Mouse (Mus musculus) midbrain, embryonic 10.5 days (tissue): Measurements from ENCODE around the gene Asz1. TPM values are rescaled to one million over a fixed set of nuclear protein-coding genes. Genes with fewer than 3 reads are reported as not detected.

Source experiments
- DNase-seq: peaks from one replicate; pipeline ENCODE4 v3.0.0-alpha.2; 2017; ENCODE audit warnings: low spot score
- H3K27ac ChIP-seq: fragments of 300-500 bp; sonication (generic); replicated peaks from 2 replicates; pipeline ENCODE4 v1.5.1; 2016; ENCODE audit warnings: mild to moderate bottlenecking
- H3K27me3 ChIP-seq: fragments of 300-500 bp; sonication (generic); 2 replicates; pipeline ENCODE4 v1.6.1; 2016; ENCODE audit warnings: low read depth, mild to moderate bottlenecking; ENCODE audit not compliant: poor library complexity, severe bottlenecking
- H3K36me3 ChIP-seq: fragments of 300-500 bp; sonication (generic); 2 replicates; pipeline ENCODE4 v1.6.1; 2016; ENCODE audit warnings: mild to moderate bottlenecking, moderate library complexity
- H3K4me1 ChIP-seq: fragments of 300-500 bp; sonication (generic); 2 replicates; pipeline ENCODE4 v1.6.1; 2016
- H3K4me3 ChIP-seq: fragments of 300-500 bp; sonication (generic); 2 replicates; pipeline ENCODE4 v1.5.1; 2016; ENCODE audit warnings: mild to moderate bottlenecking, moderate library complexity
- H3K9me3 ChIP-seq: fragments of 300-500 bp; sonication (generic); replicated peaks from 2 replicates; pipeline ENCODE4 v1.6.1; 2016; ENCODE audit warnings: mild to moderate bottlenecking
- WGBS: fragments of 180-500 bp; shearing (Covaris S2); methylation state at CpG from one replicate; pipeline ENCODE4 v1.1.7; 2016; 5-methylcytosine and 5-hydroxymethylcytosine counted together
- polyA plus RNA-seq: library from polyadenylated mRNA; unstranded; fragments of >200 nt; fragmentation: Nextera tagmentation; extraction: Ambion mirVana; gene quantifications from 2 replicates; pipeline ENCODE4 v1.2.1, GENCODE M21; 2016

Gene Asz1
- polyA plus RNA-seq: not detected in 2 replicates

DNA sequence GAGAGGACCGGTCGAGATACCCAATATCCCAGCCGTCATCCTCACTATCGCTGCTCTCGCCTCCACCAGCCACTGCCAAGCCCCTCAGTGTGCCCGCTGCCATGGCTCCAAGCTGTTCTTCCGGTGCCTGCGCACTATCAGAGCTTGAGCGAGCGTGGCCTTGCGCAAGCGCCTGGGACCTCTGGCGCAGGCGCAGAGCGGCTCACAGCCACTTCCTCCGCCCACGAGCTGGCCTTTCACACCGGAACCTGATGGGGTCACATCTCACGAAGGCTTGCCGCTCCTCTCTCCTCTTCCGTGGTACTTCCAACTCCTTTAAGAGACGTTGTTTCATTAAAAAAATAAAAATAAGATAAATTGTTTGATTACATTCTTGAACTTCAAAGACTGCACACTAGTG is at the start of gene Asz1:
Gene Asz1, minus strand, starts transcription at position 128 of the 400 bp plus-strand sequence.
- DNase-seq: no peak
- H3K4me3 ChIP-seq: no peak within 1 kb of the TSS
- H3K4me1 ChIP-seq: no peaks in the 10 kb centered on the region
- 94% methylated on average over 22 of the region's 22 CpGs for WGBS
- no peak within 1 kb of the TSS for H3K27ac ChIP-seq
- no peaks in the 10 kb centered on the region for H3K36me3 ChIP-seq
- H3K27me3 ChIP-seq: no peaks in the 10 kb centered on the region
- H3K9me3 ChIP-seq: no peaks in the 10 kb centered on the region

DNA sequence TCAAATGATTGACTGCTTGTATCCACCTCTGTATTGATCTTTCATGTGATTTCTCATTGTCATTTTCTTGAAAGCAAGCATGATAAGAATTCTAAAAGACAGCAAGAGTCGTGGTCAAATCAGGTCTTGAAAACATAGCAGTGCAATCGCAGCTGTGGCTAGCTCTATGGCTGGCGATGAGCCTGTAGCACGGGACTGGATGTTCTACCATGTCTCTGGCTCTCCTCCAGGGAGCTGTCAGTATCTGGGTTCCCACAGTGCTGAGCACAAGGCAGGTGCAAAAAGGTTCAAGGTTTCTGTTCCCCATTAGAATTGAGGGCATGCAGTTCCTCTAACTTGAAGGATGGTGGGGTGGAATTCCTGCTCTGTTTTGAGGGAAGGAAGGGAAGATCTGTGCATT is 44.2 kb upstream of the Asz1 start:
- 84% methylated on average over 4 of the region's 4 CpGs for WGBS
- Histone ChIP-seq H3K36me3 (no peaks in the 10 kb centered on the region), H3K27me3 (no peaks in the 10 kb centered on the region)

DNA sequence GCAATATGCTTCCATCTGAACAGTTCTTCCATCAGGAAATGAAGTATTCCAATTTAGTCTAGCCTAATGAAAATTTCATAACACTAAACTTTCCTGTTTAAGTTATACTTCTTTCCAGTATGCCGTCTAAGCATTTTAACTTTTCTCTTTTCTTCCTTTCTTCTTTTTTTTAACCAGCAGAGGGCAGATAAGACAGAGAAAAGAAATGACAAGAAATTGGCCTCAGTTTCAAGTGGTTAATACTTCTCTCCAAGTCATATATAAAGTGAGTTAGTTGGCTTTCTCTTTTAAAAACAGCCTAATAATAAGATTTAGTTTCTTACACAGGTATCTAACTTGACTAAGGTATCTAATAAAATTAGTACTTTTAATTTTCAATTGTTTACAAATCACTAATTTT is 26.4 kb upstream of the Asz1 start:
- Histone ChIP-seq H3K27ac (no peak overlapping the region), H3K9me3 (no peaks in the 10 kb centered on the region), H3K27me3 (no peaks in the 10 kb centered on the region), H3K4me3 (no peak overlapping the region), H3K36me3 (no peaks in the 10 kb centered on the region), H3K4me1 (peaks cover 3% of the 10 kb centered on the region; the same call in 1 of the 2 replicates)
- no peak for DNase-seq
- WGBS: 58% methylated on average over 1 of the region's 1 CpGs

More for the DNA sequence above, 44.2 kb upstream of the Asz1 start:
- Histone ChIP-seq H3K9me3 (no peaks in the 10 kb centered on the region), H3K4me1 (no peaks in the 10 kb centered on the region), H3K4me3 (no peak overlapping the region), H3K27ac (no peak overlapping the region)
- DNase-seq: no peak

DNA sequence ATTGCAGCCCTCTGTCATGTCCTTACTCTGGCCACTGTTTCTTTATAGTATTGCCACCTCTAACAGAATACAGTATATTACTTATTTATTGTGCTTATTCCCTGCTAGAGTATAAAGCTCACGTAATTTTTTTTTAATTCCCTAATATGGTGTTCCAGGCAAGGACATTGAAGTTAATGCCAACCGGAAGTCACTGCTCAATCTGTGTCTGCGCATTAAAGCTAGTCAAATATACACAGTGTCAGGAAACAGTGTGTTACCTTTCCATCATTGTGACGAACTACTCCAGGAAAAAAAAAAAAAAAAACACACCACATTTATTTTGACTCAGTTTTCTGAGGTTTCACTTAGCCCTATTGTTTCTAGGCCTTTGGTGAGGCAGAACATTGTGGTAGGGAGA is 19.2 kb upstream of the Asz1 start:
- Histone ChIP-seq H3K4me1 (no peaks in the 10 kb centered on the region), H3K27ac (no peak overlapping the region), H3K36me3 (no peaks in the 10 kb centered on the region), H3K4me3 (no peak overlapping the region), H3K9me3 (no peaks in the 10 kb centered on the region), H3K27me3 (no peaks in the 10 kb centered on the region)
- DNase-seq: no peak
- 88% methylated on average over 4 of the region's 4 CpGs for WGBS

DNA sequence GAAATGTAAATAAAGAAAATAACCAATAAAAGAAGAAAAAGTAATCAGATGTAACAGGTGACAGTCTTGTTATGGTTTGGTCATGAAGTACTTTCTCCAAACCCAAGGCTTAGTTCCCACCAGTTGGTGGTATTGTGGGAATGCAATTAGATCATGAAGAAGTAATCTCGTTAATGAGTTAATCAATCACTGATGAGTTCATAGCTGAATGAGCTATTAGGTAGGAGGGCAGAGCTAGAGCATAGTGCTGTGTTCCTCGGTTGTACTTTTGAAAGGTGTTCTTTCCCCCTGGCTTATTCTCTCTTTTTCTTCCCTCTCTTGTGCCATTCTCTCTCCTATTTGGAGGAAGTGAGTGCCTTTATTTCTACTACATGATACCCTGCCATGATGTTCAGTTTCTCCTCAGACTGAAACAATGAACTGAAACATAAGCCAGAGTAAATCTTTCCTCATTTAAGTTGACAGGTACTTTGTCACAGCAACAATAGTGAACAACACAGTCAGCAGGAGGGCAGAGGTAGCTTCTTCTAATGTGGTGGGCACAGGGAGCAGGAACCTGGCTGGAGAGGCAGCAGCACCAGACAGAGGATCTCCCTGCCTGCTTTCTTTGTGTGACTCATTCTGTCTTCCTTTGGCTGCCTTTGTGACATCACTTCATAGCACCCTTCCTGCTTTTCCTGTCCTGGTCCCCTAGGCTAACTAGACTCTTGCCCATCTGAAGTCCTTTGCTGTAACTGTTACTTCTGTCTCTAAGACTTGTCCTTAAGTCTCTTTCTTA is 18.5 kb upstream of the Asz1 start:
- H3K9me3 ChIP-seq: no peaks in the 10 kb centered on the region
- 87% methylated on average over 2 of the region's 2 CpGs for WGBS
- H3K4me3 ChIP-seq: no peak overlapping the region
- no peaks in the 10 kb centered on the region for H3K4me1 ChIP-seq
- no peak for DNase-seq
- no peaks in the 10 kb centered on the region for H3K27me3 ChIP-seq
- H3K36me3 ChIP-seq: no peaks in the 10 kb centered on the region
- no peak overlapping the region for H3K27ac ChIP-seq

DNA sequence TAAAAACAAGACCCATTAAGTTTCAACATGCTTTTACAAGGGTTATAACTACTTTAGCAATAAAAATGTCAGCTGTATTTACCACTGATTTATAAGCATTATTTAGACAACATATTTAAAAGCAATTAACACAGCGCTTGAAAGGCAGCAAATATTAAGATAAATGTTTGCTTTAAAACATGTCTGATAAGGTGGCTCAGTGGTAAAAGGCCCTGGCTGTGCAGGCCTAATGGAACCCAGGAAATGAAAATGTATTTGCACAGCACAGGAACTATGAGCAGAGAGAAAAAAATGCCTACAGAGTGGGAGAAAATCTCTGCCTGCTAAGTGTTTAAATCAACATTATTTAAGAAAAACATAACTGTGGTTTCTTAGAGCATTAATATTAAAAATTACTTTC is 12.0 kb downstream of the Asz1 start:
- no peak overlapping the region for H3K27ac ChIP-seq

DNA sequence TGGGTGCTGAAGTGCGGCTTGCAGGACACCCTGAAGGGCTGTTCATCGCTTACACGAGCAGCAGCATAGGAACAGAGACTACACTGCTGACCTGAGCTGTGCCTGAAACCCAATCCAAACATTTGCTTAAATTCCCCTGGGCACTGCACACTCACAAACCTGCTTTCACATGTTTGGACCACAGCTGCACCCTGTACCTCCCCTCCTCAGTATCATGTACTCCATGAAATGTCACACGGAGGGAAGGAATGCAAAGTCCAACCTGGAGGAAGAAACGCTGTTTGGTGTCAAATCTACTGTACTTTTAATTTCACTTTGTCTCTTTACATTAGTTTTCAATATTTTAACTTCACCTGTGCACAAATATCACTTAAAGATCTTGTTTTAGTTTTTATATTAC is 19.8 kb downstream of the Asz1 start:
- 85% methylated on average over 5 of the region's 5 CpGs for WGBS
- H3K27me3 ChIP-seq: no peaks in the 10 kb centered on the region

More for the DNA sequence above, 12.0 kb downstream of the Asz1 start:
- Histone ChIP-seq H3K4me3 (no peak overlapping the region), H3K9me3 (no peaks in the 10 kb centered on the region), H3K27me3 (no peaks in the 10 kb centered on the region), H3K4me1 (no peaks in the 10 kb centered on the region), H3K36me3 (no peaks in the 10 kb centered on the region)
- WGBS: 94% methylated on average over 1 of the region's 1 CpGs
- no peak for DNase-seq

DNA sequence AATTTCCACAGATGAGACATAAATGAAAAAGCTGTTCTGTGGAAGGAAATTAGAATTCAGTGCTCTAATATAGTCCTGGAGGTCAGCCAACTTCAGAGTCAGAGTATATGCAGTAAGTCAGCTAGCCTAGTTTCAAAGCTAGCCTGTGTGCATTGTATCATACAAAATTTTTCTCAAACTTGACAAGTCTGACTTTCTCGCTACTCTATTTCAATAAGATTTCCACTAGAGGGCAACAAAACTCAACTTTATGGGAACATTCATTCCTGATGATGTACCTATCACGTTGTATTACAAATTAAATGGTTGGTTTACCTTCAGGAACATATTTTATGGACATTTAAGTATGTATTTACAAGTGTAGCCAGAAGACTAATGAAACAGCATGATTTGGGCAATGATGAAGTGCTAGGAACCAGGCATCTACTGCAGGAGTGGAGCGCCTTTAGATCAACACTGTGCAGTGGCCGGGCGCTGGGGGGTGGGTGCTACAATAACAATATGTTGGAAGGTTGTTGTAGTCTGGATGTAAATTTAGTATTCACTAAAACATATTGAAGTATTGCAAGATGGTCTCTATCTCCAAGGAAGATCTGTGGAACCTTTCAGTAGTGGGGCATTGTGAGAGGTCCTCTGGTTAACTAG is 21.6 kb downstream of the Asz1 start:
- no peaks in the 10 kb centered on the region for H3K36me3 ChIP-seq
- no peaks in the 10 kb centered on the region for H3K27me3 ChIP-seq
- H3K27ac ChIP-seq: no peak overlapping the region
- H3K9me3 ChIP-seq: no peaks in the 10 kb centered on the region
- WGBS: 67% methylated on average over 5 of the region's 5 CpGs
- no peaks in the 10 kb centered on the region for H3K4me1 ChIP-seq
- no peak for DNase-seq
- no peak overlapping the region for H3K4me3 ChIP-seq

More for the DNA sequence above, 19.8 kb downstream of the Asz1 start:
- Histone ChIP-seq H3K4me3 (no peak overlapping the region), H3K4me1 (no peaks in the 10 kb centered on the region), H3K36me3 (no peaks in the 10 kb centered on the region), H3K9me3 (no peaks in the 10 kb centered on the region), H3K27ac (no peak overlapping the region)
- no peak for DNase-seq

DNA sequence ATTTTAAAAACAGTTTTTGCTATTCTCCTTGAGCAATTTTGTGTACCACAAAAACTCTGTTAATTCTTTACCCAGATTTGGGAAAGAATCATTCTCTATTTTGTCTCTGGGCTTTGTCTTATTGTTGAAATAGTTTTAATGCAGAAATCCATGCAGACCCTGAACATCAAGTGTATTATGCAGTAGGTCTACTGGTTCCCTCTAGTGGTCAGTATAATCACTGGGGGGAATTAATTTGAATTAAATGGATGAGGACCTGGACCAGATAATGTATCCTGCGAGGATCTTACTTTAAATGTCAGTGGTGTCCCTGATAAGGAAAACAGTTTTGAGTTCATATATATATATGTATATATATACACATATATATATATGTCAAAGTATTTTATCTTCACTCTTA is 30.2 kb downstream of the Asz1 start:
- Histone ChIP-seq H3K36me3 (no peaks in the 10 kb centered on the region), H3K27ac (no peak overlapping the region), H3K4me1 (no peaks in the 10 kb centered on the region), H3K9me3 (no peaks in the 10 kb centered on the region), H3K27me3 (no peaks in the 10 kb centered on the region), H3K4me3 (no peak overlapping the region)
- 47% methylated on average over 1 of the region's 1 CpGs for WGBS
- DNase-seq: no peak

DNA sequence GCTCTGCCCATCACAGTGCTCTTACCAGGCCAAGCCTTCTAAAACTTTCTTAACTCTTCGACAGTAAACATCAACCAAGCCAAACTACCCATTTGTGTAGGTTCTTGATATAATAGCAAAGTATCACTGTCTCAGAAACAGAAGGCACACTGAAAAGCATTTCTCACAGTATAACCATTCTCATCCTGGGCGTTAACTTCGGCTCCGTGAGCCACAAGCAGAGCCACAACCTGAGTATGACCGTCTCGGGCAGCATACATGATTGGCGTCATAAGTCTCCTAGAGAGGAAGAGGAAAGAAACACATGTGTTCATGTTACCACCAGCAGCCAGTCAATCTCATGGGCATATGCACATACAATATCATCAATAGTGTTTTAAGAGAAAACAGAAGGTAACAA is 31.9 kb downstream of the Asz1 start:
- Histone ChIP-seq H3K27ac (no peak overlapping the region), H3K4me1 (no peaks in the 10 kb centered on the region), H3K36me3 (no peaks in the 10 kb centered on the region), H3K4me3 (no peak overlapping the region), H3K27me3 (no peaks in the 10 kb centered on the region), H3K9me3 (no peaks in the 10 kb centered on the region)
- WGBS: 85% methylated on average over 7 of the region's 7 CpGs
- no peak for DNase-seq

DNA sequence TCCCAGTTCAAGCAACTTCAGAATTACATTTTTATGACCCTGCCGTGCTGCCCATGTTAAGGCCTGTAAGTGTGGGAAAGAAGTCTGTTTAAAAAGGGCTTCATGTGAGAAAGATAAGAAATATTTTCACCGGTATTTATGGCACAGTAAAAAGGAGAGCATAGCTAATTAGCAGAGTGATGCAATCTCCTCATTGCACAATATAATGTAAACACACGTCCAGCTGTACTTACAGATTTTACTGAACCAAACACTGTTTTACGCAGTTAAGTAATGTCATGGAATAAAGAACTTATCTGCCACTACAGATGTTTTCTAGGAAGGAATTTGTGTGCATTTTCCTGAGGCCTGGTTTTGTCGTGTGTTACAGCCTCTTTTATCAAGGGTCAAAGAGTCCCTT is 32.3 kb downstream of the Asz1 start:
- H3K4me3 ChIP-seq: no peak overlapping the region
- no peaks in the 10 kb centered on the region for H3K4me1 ChIP-seq
- H3K36me3 ChIP-seq: no peaks in the 10 kb centered on the region
- no peak for DNase-seq
- no peak overlapping the region for H3K27ac ChIP-seq
- no peaks in the 10 kb centered on the region for H3K9me3 ChIP-seq
- 83% methylated on average over 5 of the region's 5 CpGs for WGBS
- H3K27me3 ChIP-seq: no peaks in the 10 kb centered on the region

DNA sequence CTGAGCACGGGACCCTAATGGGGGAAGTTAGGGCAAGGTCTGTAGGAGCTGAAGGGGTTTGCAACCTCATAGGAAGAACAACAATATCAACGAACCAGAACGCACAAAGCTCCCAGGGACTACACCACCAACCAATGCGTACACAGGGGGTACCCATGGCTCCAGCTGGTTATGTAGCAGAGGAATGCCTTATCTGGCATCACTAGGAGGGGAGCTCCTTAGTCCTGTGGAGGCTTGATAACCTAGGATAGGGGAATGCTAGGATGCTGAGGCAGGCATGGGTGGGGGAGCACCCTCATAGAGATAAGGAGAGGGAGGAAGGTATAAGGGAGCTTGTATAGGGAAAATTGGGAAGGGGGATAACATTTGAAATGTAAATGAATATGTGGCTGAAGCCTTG is 51.0 kb downstream of the Asz1 start:
- Histone ChIP-seq H3K27me3 (no peaks in the 10 kb centered on the region), H3K4me1 (no peaks in the 10 kb centered on the region), H3K4me3 (no peak overlapping the region), H3K9me3 (no peaks in the 10 kb centered on the region), H3K27ac (no peak overlapping the region), H3K36me3 (no peaks in the 10 kb centered on the region)
- no peak for DNase-seq
- WGBS: 79% methylated on average over 4 of the region's 4 CpGs

DNA sequence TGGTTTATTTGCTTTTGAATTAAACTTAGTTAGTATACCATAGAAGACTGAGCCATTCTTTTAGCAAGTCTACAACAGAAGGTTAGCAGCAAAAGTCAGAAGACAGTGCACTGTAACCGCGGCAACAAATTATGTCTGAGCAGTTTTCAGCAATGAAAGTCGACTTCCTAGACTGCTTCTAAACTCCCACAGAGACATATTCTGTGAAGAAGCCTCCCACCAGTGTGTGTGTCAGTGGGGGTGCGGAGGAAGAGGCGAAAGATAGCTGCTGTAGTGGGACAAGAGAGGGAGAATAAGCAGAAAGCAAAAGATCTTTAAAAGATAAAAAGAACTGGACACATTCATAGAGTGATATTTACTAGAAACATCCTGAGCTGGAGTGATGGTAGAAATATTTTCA is 57.2 kb downstream of the Asz1 start:
- no peaks in the 10 kb centered on the region for H3K9me3 ChIP-seq
- WGBS: 64% methylated on average over 5 of the region's 5 CpGs
- H3K4me3 ChIP-seq: no peak overlapping the region
- H3K27ac ChIP-seq: no peak overlapping the region
- no peaks in the 10 kb centered on the region for H3K36me3 ChIP-seq
- H3K27me3 ChIP-seq: no peaks in the 10 kb centered on the region
- peaks cover 7% of the 10 kb centered on the region; the same call in 1 of the 2 replicates for H3K4me1 ChIP-seq
- DNase-seq: no peak
